Mouse (Mus musculus): ENCODE results near the gene Trim31. TPM values are rescaled to one million over a fixed set of nuclear protein-coding genes. Genes with fewer than 3 reads are reported as not detected.
A peak's percentile ranks its signal among the peaks of the same experiment; 100 is the strongest.

The Trim31 gene
- polyA plus RNA-seq, 1 experiment from 2014 or later, result not detected

DNA sequence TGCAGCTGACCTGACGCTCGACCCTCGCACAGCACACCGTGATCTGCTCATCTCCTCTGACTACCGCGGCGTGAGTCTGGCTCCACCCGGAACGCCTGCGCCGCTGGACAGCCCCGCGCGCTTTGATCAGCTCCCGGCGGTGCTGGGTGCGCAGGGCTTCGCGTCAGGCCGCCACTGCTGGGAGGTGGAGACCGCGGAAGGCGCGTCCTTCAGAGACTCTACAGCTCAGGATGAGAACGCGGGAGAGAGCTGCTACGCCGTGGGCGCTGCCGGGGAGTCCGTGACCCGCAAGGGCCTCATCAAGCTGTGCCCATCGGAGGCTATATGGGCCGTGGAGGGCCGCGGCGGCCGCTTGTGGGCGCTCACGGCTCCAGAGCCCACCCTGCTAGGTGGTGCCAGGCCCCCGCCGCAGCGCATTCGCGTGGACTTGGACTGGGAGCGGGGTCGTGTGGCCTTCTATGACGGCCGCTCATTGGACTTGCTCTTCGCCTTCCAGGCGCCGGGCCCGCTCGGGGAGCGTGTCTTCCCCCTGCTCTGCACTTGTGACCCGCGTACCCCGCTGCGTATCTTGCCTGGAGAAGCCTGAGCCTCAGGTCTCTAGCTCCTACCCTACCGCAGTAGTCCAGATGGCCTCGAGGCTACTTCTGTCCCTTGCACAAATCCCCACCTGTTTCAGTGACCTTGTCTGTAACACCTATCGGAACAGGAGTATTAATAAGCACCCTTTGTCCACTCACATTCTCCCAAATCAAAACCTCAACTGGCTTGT, 49.3 kb downstream of the Trim31 start:
- Histone ChIP-seq H3K4me1 (replicated peaks) (peaks cover 37% of the 10 kb centered on the region), H3K9me3 (replicated peaks) (no peaks in the 10 kb centered on the region), H3K9ac (peak overlapping the region; percentile 66), H3K36me3 (peaks cover 9% of the 10 kb centered on the region; the same call in 1 of the 2 replicates), H3K27me3 (peaks cover 50% of the 10 kb centered on the region), H3K4me2 (peak overlapping the region; percentile 99), H3K4me3 (peak overlapping the region; percentile 62), H3K27ac (no peak overlapping the region)
- ATAC-seq (replicated peaks; ENCODE audit: insufficient number of reproducible peaks, insufficient read depth, low FRiP score, low read depth), result no peak
- under 1% methylated on average over 62 of the region's 62 CpGs for WGBS

DNA sequence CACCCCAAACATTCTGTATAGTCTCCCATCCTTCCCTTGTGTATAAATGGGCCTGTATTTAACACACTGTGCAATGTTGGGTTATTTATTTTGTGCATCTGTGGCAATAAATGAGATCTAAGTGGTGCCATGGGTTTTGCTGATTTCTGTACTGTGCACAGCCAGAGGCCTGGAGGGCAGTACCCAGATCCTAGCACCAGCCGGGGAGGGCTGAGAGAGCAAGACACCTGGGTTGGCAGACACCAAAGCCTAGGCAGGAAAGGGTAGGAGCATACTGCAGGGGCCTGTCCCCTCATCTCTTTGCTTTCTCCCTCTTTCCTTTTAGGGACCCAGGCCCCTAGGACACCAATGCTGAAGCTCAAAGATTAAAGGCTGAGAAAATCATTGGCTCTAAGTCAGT, 50.4 kb downstream of the Trim31 start:
- Histone ChIP-seq H3K36me3 (peaks cover 9% of the 10 kb centered on the region; the same call in 1 of the 2 replicates), H3K27ac (no peak overlapping the region), H3K4me2 (no peak overlapping the region), H3K27me3 (peaks cover 40% of the 10 kb centered on the region), H3K4me3 (no peak overlapping the region), H3K9me3 (replicated peaks) (no peaks in the 10 kb centered on the region), H3K4me1 (replicated peaks) (peaks cover 26% of the 10 kb centered on the region), H3K9ac (no peak overlapping the region)
- ATAC-seq (replicated peaks; ENCODE audit: insufficient number of reproducible peaks, insufficient read depth, low FRiP score, low read depth), result no peak
- 83% methylated on average over 1 of the region's 1 CpGs for WGBS

DNA sequence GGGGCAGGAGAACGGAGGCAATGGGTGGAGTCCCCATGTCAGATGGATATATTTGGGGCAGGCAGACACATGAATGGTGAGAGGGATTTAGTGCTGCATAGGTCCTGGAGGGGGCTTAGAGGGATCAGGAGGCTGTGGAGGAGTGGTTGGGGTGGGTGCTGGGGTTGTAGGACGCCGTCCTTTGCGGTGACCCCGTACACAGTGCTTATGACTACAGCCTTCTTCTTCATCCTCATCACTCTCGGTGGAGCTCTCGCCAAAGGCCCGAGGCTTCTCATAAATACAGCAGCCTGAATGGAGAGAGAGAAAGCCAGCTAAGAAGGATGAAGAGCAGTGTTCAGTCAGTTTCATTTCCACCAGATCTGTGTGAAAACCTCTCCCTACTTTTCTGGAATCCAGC, 51.3 kb downstream of the Trim31 start:
- no peak overlapping the region for H3K27ac ChIP-seq
- no peak for ATAC-seq (replicated peaks; ENCODE audit: insufficient number of reproducible peaks, insufficient read depth, low FRiP score, low read depth)
- peaks cover 30% of the 10 kb centered on the region for H3K27me3 ChIP-seq
- WGBS, result 92% methylated on average over 8 of the region's 8 CpGs
- H3K4me3 ChIP-seq, result no peak overlapping the region
- H3K4me2 ChIP-seq, result no peak overlapping the region
- H3K36me3 ChIP-seq, result peaks cover 12% of the 10 kb centered on the region
- no peaks in the 10 kb centered on the region for H3K9me3 ChIP-seq (replicated peaks)
- peaks cover 23% of the 10 kb centered on the region for H3K4me1 ChIP-seq (replicated peaks)
- H3K9ac ChIP-seq, result no peak overlapping the region

DNA sequence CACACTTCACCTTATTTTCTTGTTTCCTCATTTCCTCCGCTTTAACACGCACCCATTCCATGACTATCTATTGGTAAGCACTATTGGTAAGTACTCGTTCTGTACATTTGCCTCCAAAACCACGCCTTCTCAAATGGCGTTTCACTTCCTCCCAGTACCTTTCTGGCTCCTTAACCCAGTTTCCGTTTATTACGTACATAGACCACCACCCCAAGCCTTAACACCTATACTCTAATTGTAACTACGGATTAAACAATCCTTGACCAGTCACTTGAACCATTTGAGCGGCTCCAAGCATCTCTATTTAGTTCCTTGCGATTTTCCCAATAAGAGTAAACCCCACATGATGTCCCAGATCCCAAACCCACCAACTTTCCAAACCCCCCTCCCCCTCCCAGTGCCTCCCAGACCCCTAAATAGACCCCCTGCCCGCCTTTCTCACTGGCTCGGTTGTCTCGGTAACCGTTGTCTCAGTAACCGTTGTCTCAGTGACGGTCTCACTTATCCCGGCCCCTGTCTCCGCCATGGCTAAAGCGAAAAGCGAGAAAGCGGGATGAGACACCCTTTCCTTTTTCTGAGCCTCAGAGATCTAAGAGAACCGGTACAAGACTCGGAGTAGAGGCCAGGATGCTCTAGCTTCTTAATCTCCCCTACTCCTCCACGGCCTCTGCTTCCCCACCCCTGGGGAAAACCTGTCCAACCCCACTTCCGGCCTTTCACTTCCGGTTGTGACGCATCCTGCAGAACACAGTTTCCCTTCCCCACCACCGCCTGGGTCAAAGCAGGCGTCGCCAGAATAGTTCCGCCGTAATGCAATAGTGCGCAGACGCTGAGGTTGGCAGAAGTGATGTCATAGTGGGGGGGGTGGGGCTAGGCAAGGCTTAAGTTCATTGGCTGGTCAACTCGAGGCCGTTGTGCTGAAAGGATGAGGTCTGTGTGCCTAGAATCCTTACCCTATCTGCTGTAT, 53.3 kb downstream of the Trim31 start, which contains the start of gene Ppp1r11:
TSS of gene Ppp1r11 (minus strand) at position 761 of the 967 bp plus-strand sequence.
- Histone ChIP-seq H3K27ac (peak within 1 kb of the TSS; percentile 75), H3K9me3 (replicated peaks) (no peaks in the 10 kb centered on the region), H3K27me3 (peaks cover 10% of the 10 kb centered on the region), H3K9ac (peak within 1 kb of the TSS; percentile 73), H3K4me3 (peak within 1 kb of the TSS; percentile 87), H3K36me3 (peaks cover 23% of the 10 kb centered on the region), H3K4me2 (peak within 1 kb of the TSS; percentile 68), H3K4me1 (replicated peaks) (peaks cover 23% of the 10 kb centered on the region)
- peak; percentile 96 for ATAC-seq (replicated peaks; ENCODE audit: insufficient number of reproducible peaks, insufficient read depth, low FRiP score, low read depth)
- 2% methylated on average over 36 of the region's 36 CpGs for WGBS

- Histone ChIP-seq H3K4me1 (replicated peaks) (peaks cover 15% of the 10 kb centered on the region), H3K4me2 (no peak overlapping the region), H3K9me3 (replicated peaks) (no peaks in the 10 kb centered on the region), H3K4me3 (no peak overlapping the region), H3K27ac (no peak overlapping the region), H3K27me3 (peaks cover under 1% of the 10 kb centered on the region; the same call in 1 of the 2 replicates), H3K9ac (no peak overlapping the region), H3K36me3 (peaks cover 26% of the 10 kb centered on the region)
- 75% methylated on average over 2 of the region's 2 CpGs for WGBS
- ATAC-seq (replicated peaks; ENCODE audit: insufficient number of reproducible peaks, insufficient read depth, low FRiP score, low read depth), result no peak
These were observed 54.7 kb downstream of the Trim31 start for GRCm38 (mm10) chr17:36952631-36953030.

- no peak overlapping the region for H3K4me3 ChIP-seq
- 88% methylated on average over 1 of the region's 1 CpGs for WGBS
- H3K27me3 ChIP-seq, result no peaks in the 10 kb centered on the region
- no peak for ATAC-seq (replicated peaks; ENCODE audit: insufficient number of reproducible peaks, insufficient read depth, low FRiP score, low read depth)
- peaks cover 26% of the 10 kb centered on the region for H3K36me3 ChIP-seq
- H3K9me3 ChIP-seq (replicated peaks), result no peaks in the 10 kb centered on the region
- H3K4me1 ChIP-seq (replicated peaks), result peaks cover 16% of the 10 kb centered on the region
- H3K9ac ChIP-seq, result no peak overlapping the region
- no peak overlapping the region for H3K4me2 ChIP-seq
- H3K27ac ChIP-seq, result no peak overlapping the region
These were observed 55.1 kb downstream of the Trim31 start for GRCm38 (mm10) chr17:36953062-36953461.

DNA sequence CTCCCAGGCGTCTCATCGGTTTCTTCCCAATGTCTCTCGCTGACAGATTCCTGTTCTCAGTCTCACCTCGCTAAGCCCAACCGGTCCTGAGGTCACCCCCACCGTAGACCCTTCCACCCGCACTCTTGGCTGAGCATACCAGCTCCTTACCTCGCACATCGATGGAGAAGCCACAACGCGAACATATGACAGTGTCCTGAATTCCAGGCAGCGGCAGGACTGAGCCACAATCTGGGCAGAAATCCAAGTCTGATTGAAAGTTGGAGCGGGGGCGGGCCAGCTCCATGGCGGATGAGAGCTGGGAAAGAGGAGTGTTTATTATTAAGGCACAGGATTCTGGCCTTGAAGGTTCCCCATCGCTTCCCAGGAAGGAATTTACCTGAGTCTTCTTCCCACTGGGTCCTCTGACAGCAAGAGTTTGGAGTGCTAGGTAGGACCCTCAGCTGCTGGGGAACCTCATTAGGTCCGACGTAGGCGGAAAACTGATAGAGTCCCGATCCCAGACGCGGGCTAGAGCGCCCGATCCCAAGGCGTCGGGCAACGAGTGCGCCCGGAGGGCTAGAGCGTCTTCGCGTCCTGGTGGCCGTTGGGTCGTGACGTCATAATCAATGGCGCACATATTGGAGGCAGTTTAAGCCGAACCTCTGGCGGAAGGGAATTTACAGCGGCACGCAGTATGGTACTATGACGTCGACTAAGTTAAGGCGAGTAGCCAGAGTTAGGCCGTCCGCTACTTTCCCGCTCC, 60.3 kb downstream of the Trim31 start, which contains the start of the genes Znrd1 and Znrd1as:
TSS of gene Znrd1 (minus strand) at position 561 of the 745 bp plus-strand sequence.
TSS of gene Znrd1as (plus strand) at position 594 of the 745 bp plus-strand sequence.
- peak; percentile 96 for ATAC-seq (replicated peaks; ENCODE audit: insufficient number of reproducible peaks, insufficient read depth, low FRiP score, low read depth)
- Histone ChIP-seq H3K4me2 (peak within 1 kb of the TSS; percentile 83), H3K4me3 (peak within 1 kb of the TSS; percentile 76), H3K27me3 (no peaks in the 10 kb centered on the region), H3K9ac (peak within 1 kb of the TSS; percentile 79), H3K9me3 (replicated peaks) (no peaks in the 10 kb centered on the region), H3K4me1 (replicated peaks) (peaks cover 14% of the 10 kb centered on the region), H3K36me3 (peaks cover 16% of the 10 kb centered on the region), H3K27ac (peak within 1 kb of the TSS; percentile 87)
- WGBS, result under 1% methylated on average over 46 of the region's 46 CpGs

- Histone ChIP-seq H3K4me1 (replicated peaks) (peaks cover 14% of the 10 kb centered on the region), H3K27ac (peak overlapping the region; percentile 87), H3K4me2 (peak overlapping the region; percentile 83), H3K4me3 (peak overlapping the region; percentile 76), H3K9ac (peak overlapping the region; percentile 69), H3K36me3 (peaks cover 16% of the 10 kb centered on the region), H3K27me3 (no peaks in the 10 kb centered on the region), H3K9me3 (replicated peaks) (no peaks in the 10 kb centered on the region)
- WGBS, result 11% methylated on average over 12 of the region's 12 CpGs
- ATAC-seq (replicated peaks; ENCODE audit: insufficient number of reproducible peaks, insufficient read depth, low FRiP score, low read depth), result no peak
These were observed 61.0 kb downstream of the Trim31 start for GRCm38 (mm10) chr17:36958884-36959283.
